In genomic region chr2:74653781-74654535, GRCm38 (mm10) we compare ENCODE assay signal across 29 mouse cellular contexts. TPM values are rescaled to one million over a fixed set of nuclear protein-coding genes. Genes with fewer than 3 reads are reported as not detected.
DNase-seq lines count a peak whose midpoint lies in the region; ATAC-seq and TF ChIP-seq lines count a peak whose summit lies in the region.
"Had no signal": no experiment of that assay in that cellular context is flagged by ENCODE, and none has a peak within 500 bp of the region (broad histone marks: within the 10 kb centered on the region; RNA-seq: fewer than 3 reads in every experiment).

No protein-coding gene starts in this region.

- no peak overlapping the region for H3K4me2 ChIP-seq in hindbrain, embryonic 11.5 days (replicated peaks; ENCODE audit: low read depth, low read length)
- no peak overlapping the region for H3K4me2 ChIP-seq in hindbrain, postnatal 0 days (ENCODE audit: low read depth, low read length)
- H3K4me2 ChIP-seq in neural tube, embryonic 11.5 days (ENCODE audit: low read depth), result no peak overlapping the region
- no peak overlapping the region for H3K4me2 ChIP-seq in neural tube, embryonic 15.5 days
- peak overlapping the region; percentile 70 for H3K4me2 ChIP-seq in limb, embryonic 12.5 days
- H3K4me2 ChIP-seq in forebrain, embryonic 16.5 days (ENCODE audit: low read length), result no peak overlapping the region
- H3K4me2 ChIP-seq: forebrain, embryonic 15.5 days; liver, embryonic 15.5 days; neural tube, embryonic 12.5 days; stomach, embryonic 15.5 days had no signal

- H3K9ac ChIP-seq in hindbrain, embryonic 11.5 days (ENCODE audit: low read depth, low read length), result no peak overlapping the region
- H3K9ac ChIP-seq in hindbrain, postnatal 0 days (replicated peaks; ENCODE audit: low read length), result no peak overlapping the region
- H3K9ac ChIP-seq in neural tube, embryonic 11.5 days (ENCODE audit: low read length), result no peak overlapping the region
- no peak overlapping the region for H3K9ac ChIP-seq in neural tube, embryonic 15.5 days (replicated peaks)
- peak overlapping the region; percentile 93 for H3K9ac ChIP-seq in limb, embryonic 12.5 days (replicated peaks)
- no peak overlapping the region for H3K9ac ChIP-seq in forebrain, embryonic 16.5 days (replicated peaks; ENCODE audit: low read depth, low read length)
- H3K9ac ChIP-seq: forebrain, embryonic 15.5 days; hindbrain, embryonic 15.5 days; liver, embryonic 15.5 days; neural tube, embryonic 12.5 days; stomach, embryonic 15.5 days had no signal

- no peak overlapping the region for H3K27ac ChIP-seq in hindbrain, embryonic 11.5 days (ENCODE audit: low read depth, low read length)
- H3K27ac ChIP-seq in hindbrain, postnatal 0 days, result no peak overlapping the region
- H3K27ac ChIP-seq in neural tube, embryonic 11.5 days (ENCODE audit: low read depth, low read length), result no peak overlapping the region
- no peak overlapping the region for H3K27ac ChIP-seq in neural tube, embryonic 15.5 days (replicated peaks)
- peak overlapping the region; percentile 92 for H3K27ac ChIP-seq in limb, embryonic 12.5 days
- no peak overlapping the region for H3K27ac ChIP-seq in forebrain, embryonic 16.5 days (ENCODE audit: low read length)
- H3K27ac ChIP-seq: forebrain, embryonic 15.5 days; hindbrain, embryonic 15.5 days; liver, embryonic 15.5 days; neural tube, embryonic 12.5 days; stomach, embryonic 15.5 days had no signal

- 11% methylated on average over 17 of the region's 17 CpGs for WGBS in hindbrain, embryonic 11.5 days
- 14% methylated on average over 17 of the region's 17 CpGs for WGBS in hindbrain, postnatal 0 days
- WGBS in neural tube, embryonic 11.5 days, result 11% methylated on average over 17 of the region's 17 CpGs
- 9% methylated on average over 17 of the region's 17 CpGs for WGBS in neural tube, embryonic 15.5 days
- WGBS in limb, embryonic 12.5 days, result 11% methylated on average over 17 of the region's 17 CpGs
- WGBS in forebrain, embryonic 16.5 days, result 9% methylated on average over 17 of the region's 17 CpGs

- H3K4me1 ChIP-seq in hindbrain, embryonic 11.5 days (replicated peaks; ENCODE audit: control insufficient read depth, insufficient read depth, low read length), result peaks cover 5% of the 10 kb centered on the region; the same call in 1 of the 2 replicates
- H3K4me1 ChIP-seq in hindbrain, postnatal 0 days (ENCODE audit: insufficient read depth, low read length), result no peaks in the 10 kb centered on the region
- H3K4me1 ChIP-seq in neural tube, embryonic 11.5 days (ENCODE audit: control insufficient read depth, insufficient read depth, low read length), result 0 out of 2 replicates have a peak, but pooled peaks cover 5% of the 10 kb centered on the region
- peaks cover 9% of the 10 kb centered on the region for H3K4me1 ChIP-seq in neural tube, embryonic 15.5 days
- H3K4me1 ChIP-seq in limb, embryonic 12.5 days (replicated peaks), result peaks cover 40% of the 10 kb centered on the region
- H3K4me1 ChIP-seq in forebrain, embryonic 16.5 days (replicated peaks; ENCODE audit: control insufficient read depth, insufficient read depth, low read length), result peaks cover 7% of the 10 kb centered on the region

- H3K36me3 ChIP-seq in hindbrain, embryonic 11.5 days (ENCODE audit: control insufficient read depth, insufficient read depth, low read length), result no peaks in the 10 kb centered on the region
- H3K36me3 ChIP-seq in hindbrain, postnatal 0 days (ENCODE audit: insufficient read depth, low read length), result no peaks in the 10 kb centered on the region
- no peaks in the 10 kb centered on the region for H3K36me3 ChIP-seq in neural tube, embryonic 11.5 days (ENCODE audit: control insufficient read depth, insufficient read depth, low read length)
- H3K36me3 ChIP-seq in neural tube, embryonic 15.5 days, result no peaks in the 10 kb centered on the region
- H3K36me3 ChIP-seq in limb, embryonic 12.5 days, result 0 out of 2 replicates have a peak, but pooled peaks cover 8% of the 10 kb centered on the region
- no peaks in the 10 kb centered on the region for H3K36me3 ChIP-seq in forebrain, embryonic 16.5 days (ENCODE audit: control insufficient read depth, insufficient read depth)
- H3K36me3 ChIP-seq: forebrain, embryonic 15.5 days; hindbrain, embryonic 15.5 days; liver, embryonic 15.5 days; neural tube, embryonic 12.5 days; stomach, embryonic 15.5 days had no signal

- peak; percentile 56 for DNase-seq in hindbrain, embryonic 11.5 days (ENCODE audit: low spot score)
- no peak for DNase-seq in hindbrain, postnatal 0 days (ENCODE audit: low spot score)
- DNase-seq in neural tube, embryonic 11.5 days (ENCODE audit: low spot score), result peak; percentile 34
- DNase-seq in spleen, postnatal 36 days (ENCODE audit: low spot score in 2 of 2), result no peak
- DNase-seq: cerebellum, adult 9-10 months; gastrocnemius, postnatal 36 days; kidney, adult 18-20 months; kidney, postnatal 36 days; left cerebral cortex, postnatal 4 days; right cerebral cortex, postnatal 14 days; spleen, adult 18-20 months; thymus, adult 18-20 months; thymus, postnatal 4 days had no signal

- TF ChIP-seq CTCF in hindbrain, postnatal 0 days (IDR thresholded peaks at IDR 0.05; ENCODE audit: low read depth), result no peak

- peaks cover 83% of the 10 kb centered on the region for H3K27me3 ChIP-seq in hindbrain, embryonic 11.5 days (ENCODE audit: control insufficient read depth, insufficient read depth, low read length)
- peaks cover 84% of the 10 kb centered on the region for H3K27me3 ChIP-seq in hindbrain, postnatal 0 days (ENCODE audit: insufficient read depth, low read length)
- H3K27me3 ChIP-seq in neural tube, embryonic 11.5 days (ENCODE audit: control insufficient read depth, insufficient read depth, low read length), result peaks cover 89% of the 10 kb centered on the region
- peaks cover 69% of the 10 kb centered on the region for H3K27me3 ChIP-seq in neural tube, embryonic 15.5 days (replicated peaks)
- H3K27me3 ChIP-seq in limb, embryonic 12.5 days, result peaks cover 72% of the 10 kb centered on the region
- H3K27me3 ChIP-seq in forebrain, embryonic 16.5 days (replicated peaks; ENCODE audit: control insufficient read depth, insufficient read depth, low read length), result peaks cover 63% of the 10 kb centered on the region

- no peaks in the 10 kb centered on the region for H3K9me3 ChIP-seq in hindbrain, embryonic 11.5 days (ENCODE audit: control insufficient read depth, low read length)
- H3K9me3 ChIP-seq in hindbrain, postnatal 0 days (ENCODE audit: low read length), result no peaks in the 10 kb centered on the region
- no peaks in the 10 kb centered on the region for H3K9me3 ChIP-seq in neural tube, embryonic 11.5 days (ENCODE audit: control insufficient read depth, low read length)
- no peaks in the 10 kb centered on the region for H3K9me3 ChIP-seq in neural tube, embryonic 15.5 days (replicated peaks)
- H3K9me3 ChIP-seq in limb, embryonic 12.5 days, result no peaks in the 10 kb centered on the region
- H3K9me3 ChIP-seq in forebrain, embryonic 16.5 days (ENCODE audit: control insufficient read depth, low read length), result no peaks in the 10 kb centered on the region
- H3K9me3 ChIP-seq: forebrain, embryonic 15.5 days; hindbrain, embryonic 15.5 days; liver, embryonic 15.5 days; neural tube, embryonic 12.5 days; stomach, embryonic 15.5 days had no signal

- no peak overlapping the region for H3K4me3 ChIP-seq in hindbrain, embryonic 11.5 days (ENCODE audit: low read depth, low read length)
- no peak overlapping the region for H3K4me3 ChIP-seq in hindbrain, postnatal 0 days (ENCODE audit: low read length)
- H3K4me3 ChIP-seq in neural tube, embryonic 11.5 days (ENCODE audit: low read depth, low read length), result no peak overlapping the region
- H3K4me3 ChIP-seq in neural tube, embryonic 15.5 days (replicated peaks), result no peak overlapping the region
- H3K4me3 ChIP-seq in limb, embryonic 12.5 days (replicated peaks), result peak overlapping the region; percentile 57
- H3K4me3 ChIP-seq in forebrain, embryonic 16.5 days (replicated peaks; ENCODE audit: low read length), result no peak overlapping the region
- H3K4me3 ChIP-seq: forebrain, embryonic 15.5 days; hindbrain, embryonic 15.5 days; liver, embryonic 15.5 days; neural tube, embryonic 12.5 days; stomach, embryonic 15.5 days had no signal

- no peak for ATAC-seq in hindbrain, embryonic 11.5 days (ENCODE audit: low FRiP score)
- ATAC-seq in hindbrain, postnatal 0 days, result no peak
- ATAC-seq in neural tube, embryonic 11.5 days (ENCODE audit: insufficient read depth, low FRiP score, low TSS enrichment), result no peak
- no peak for ATAC-seq in neural tube, embryonic 15.5 days (ENCODE audit: low FRiP score)
- ATAC-seq in limb, embryonic 12.5 days (ENCODE audit: insufficient number of reproducible peaks, insufficient read depth, low FRiP score, low TSS enrichment, low read depth), result no peak
- no peak for ATAC-seq in forebrain, embryonic 16.5 days
- ATAC-seq: forebrain, embryonic 15.5 days had no signal

RNA-seq across cellular contexts. Expression of gene Evx2, which starts 5.4 kb away (rescaled TPM):
- polyA plus RNA-seq in hindbrain, embryonic 11.5 days (2014; fragmentation: Nextera tagmentation; extraction: Ambion mirVana), result 1.6 and 2.4 TPM in 2 replicates
- total RNA-seq in hindbrain, postnatal 0 days (2014; rRNA removed), result 4.3 and 9.6 TPM in 2 replicates
- polyA plus RNA-seq in hindbrain, postnatal 0 days (2015; fragmentation: Nextera tagmentation; extraction: Ambion mirVana), result 0.39 and 0.55 TPM in 2 replicates
- 0.54 and 0.69 TPM in 2 replicates for polyA plus RNA-seq in neural tube, embryonic 11.5 days (2014; fragmentation: Nextera tagmentation; extraction: Ambion mirVana)
- 0.23 and 0.42 TPM in 2 replicates for polyA plus RNA-seq in neural tube, embryonic 15.5 days (2015; fragmentation: Nextera tagmentation; extraction: Ambion mirVana)
- 6.8 and 8.3 TPM in 2 replicates for polyA plus RNA-seq in limb, embryonic 12.5 days (2016; fragmentation: Nextera tagmentation; extraction: Ambion mirVana)
- polyA plus RNA-seq in forebrain, embryonic 16.5 days (2015; fragmentation: Nextera tagmentation; extraction: Ambion mirVana), result 0.07 TPM in 1 of 2 replicates, not detected in the other
- total RNA-seq: adrenal gland, adult 18-20 months; adrenal gland, postnatal 4 days; gastrocnemius, postnatal 36 days; heart, adult 8-10 months; left cerebral cortex, adult 18-20 months; left cerebral cortex, postnatal 4 days; megakaryocyte progenitor cell, adult 5-6 weeks had no signal
- polyA plus RNA-seq: forebrain, embryonic 15.5 days; heart, embryonic 16.5 days; liver, embryonic 15.5 days; lung, embryonic 16.5 days; stomach, embryonic 15.5 days had no signal

RNA-seq across cellular contexts. Expression of gene Hoxd13, which starts 14.2 kb away (rescaled TPM):
- polyA plus RNA-seq in hindbrain, embryonic 11.5 days (2014; fragmentation: Nextera tagmentation; extraction: Ambion mirVana), result 0.15 TPM in 1 of 2 replicates, not detected in the other
- total RNA-seq in hindbrain, postnatal 0 days (2014; rRNA removed), result 0.21 TPM in 1 of 2 replicates, not detected in the other
- 0.09 TPM in 1 of 2 replicates, not detected in the other for polyA plus RNA-seq in hindbrain, postnatal 0 days (2015; fragmentation: Nextera tagmentation; extraction: Ambion mirVana)
- 0.41 and 1.0 TPM in 2 replicates for polyA plus RNA-seq in neural tube, embryonic 11.5 days (2014; fragmentation: Nextera tagmentation; extraction: Ambion mirVana)
- 0.14 and 0.20 TPM in 2 replicates for polyA plus RNA-seq in neural tube, embryonic 15.5 days (2015; fragmentation: Nextera tagmentation; extraction: Ambion mirVana)
- 81.8 and 88.0 TPM in 2 replicates for polyA plus RNA-seq in limb, embryonic 12.5 days (2016; fragmentation: Nextera tagmentation; extraction: Ambion mirVana)
- 0.10 TPM in 1 of 2 replicates, not detected in the other for polyA plus RNA-seq in forebrain, embryonic 16.5 days (2015; fragmentation: Nextera tagmentation; extraction: Ambion mirVana)
- total RNA-seq: adrenal gland, adult 18-20 months; adrenal gland, postnatal 4 days; gastrocnemius, postnatal 36 days; heart, adult 8-10 months; left cerebral cortex, adult 18-20 months; left cerebral cortex, postnatal 4 days; megakaryocyte progenitor cell, adult 5-6 weeks; midbrain, postnatal 0 days had no signal
- polyA plus RNA-seq: forebrain, embryonic 15.5 days; heart, embryonic 16.5 days; hindbrain, embryonic 15.5 days; liver, embryonic 15.5 days; lung, embryonic 16.5 days; midbrain, postnatal 0 days; stomach, embryonic 15.5 days had no signal

RNA-seq across cellular contexts. Expression of gene Hoxd12, which starts 20.9 kb away (rescaled TPM):
- not detected in 2 replicates for polyA plus RNA-seq in hindbrain, embryonic 11.5 days (2014; fragmentation: Nextera tagmentation; extraction: Ambion mirVana)
- not detected in 2 replicates for total RNA-seq in hindbrain, postnatal 0 days (2014; rRNA removed)
- polyA plus RNA-seq in hindbrain, postnatal 0 days (2015; fragmentation: Nextera tagmentation; extraction: Ambion mirVana), result not detected in 2 replicates
- 2.1 TPM in 2 replicates for polyA plus RNA-seq in neural tube, embryonic 11.5 days (2014; fragmentation: Nextera tagmentation; extraction: Ambion mirVana)
- polyA plus RNA-seq in neural tube, embryonic 15.5 days (2015; fragmentation: Nextera tagmentation; extraction: Ambion mirVana), result 0.38 and 0.43 TPM in 2 replicates
- polyA plus RNA-seq in limb, embryonic 12.5 days (2016; fragmentation: Nextera tagmentation; extraction: Ambion mirVana), result 113 and 130 TPM in 2 replicates
- polyA plus RNA-seq in forebrain, embryonic 16.5 days (2015; fragmentation: Nextera tagmentation; extraction: Ambion mirVana), result not detected in 2 replicates
- total RNA-seq: adrenal gland, adult 18-20 months; adrenal gland, postnatal 4 days; gastrocnemius, postnatal 36 days; heart, adult 8-10 months; left cerebral cortex, adult 18-20 months; left cerebral cortex, postnatal 4 days; megakaryocyte progenitor cell, adult 5-6 weeks; midbrain, postnatal 0 days had no signal
- polyA plus RNA-seq: forebrain, embryonic 15.5 days; heart, embryonic 16.5 days; hindbrain, embryonic 15.5 days; liver, embryonic 15.5 days; lung, embryonic 16.5 days; midbrain, postnatal 0 days had no signal

RNA-seq across cellular contexts. Expression of gene Hoxd11, which starts 25.4 kb away (rescaled TPM):
- not detected in 2 replicates for polyA plus RNA-seq in hindbrain, embryonic 11.5 days (2014; fragmentation: Nextera tagmentation; extraction: Ambion mirVana)
- total RNA-seq in hindbrain, postnatal 0 days (2014; rRNA removed), result not detected in 2 replicates
- polyA plus RNA-seq in hindbrain, postnatal 0 days (2015; fragmentation: Nextera tagmentation; extraction: Ambion mirVana), result not detected in 2 replicates
- 8.1 and 8.5 TPM in 2 replicates for polyA plus RNA-seq in neural tube, embryonic 11.5 days (2014; fragmentation: Nextera tagmentation; extraction: Ambion mirVana)
- polyA plus RNA-seq in neural tube, embryonic 15.5 days (2015; fragmentation: Nextera tagmentation; extraction: Ambion mirVana), result 4.1 and 9.2 TPM in 2 replicates
- 55.4 and 62.0 TPM in 2 replicates for polyA plus RNA-seq in limb, embryonic 12.5 days (2016; fragmentation: Nextera tagmentation; extraction: Ambion mirVana)
- polyA plus RNA-seq in forebrain, embryonic 16.5 days (2015; fragmentation: Nextera tagmentation; extraction: Ambion mirVana), result not detected in 2 replicates
- total RNA-seq: adrenal gland, adult 18-20 months; gastrocnemius, postnatal 36 days; heart, adult 8-10 months; left cerebral cortex, adult 18-20 months; left cerebral cortex, postnatal 4 days; megakaryocyte progenitor cell, adult 5-6 weeks; midbrain, postnatal 0 days had no signal
- polyA plus RNA-seq: forebrain, embryonic 15.5 days; heart, embryonic 16.5 days; hindbrain, embryonic 15.5 days; liver, embryonic 15.5 days; lung, embryonic 16.5 days; midbrain, postnatal 0 days had no signal

RNA-seq across cellular contexts. Expression of gene Hoxd10, which starts 37.8 kb away (rescaled TPM):
- polyA plus RNA-seq in hindbrain, embryonic 11.5 days (2014; fragmentation: Nextera tagmentation; extraction: Ambion mirVana), result 0.13 TPM in 1 of 2 replicates, not detected in the other
- not detected in 2 replicates for total RNA-seq in hindbrain, postnatal 0 days (2014; rRNA removed)
- not detected in 2 replicates for polyA plus RNA-seq in hindbrain, postnatal 0 days (2015; fragmentation: Nextera tagmentation; extraction: Ambion mirVana)
- 28.1 and 29.3 TPM in 2 replicates for polyA plus RNA-seq in neural tube, embryonic 11.5 days (2014; fragmentation: Nextera tagmentation; extraction: Ambion mirVana)
- 61.8 and 83.6 TPM in 2 replicates for polyA plus RNA-seq in neural tube, embryonic 15.5 days (2015; fragmentation: Nextera tagmentation; extraction: Ambion mirVana)
- 39.5 and 42.0 TPM in 2 replicates for polyA plus RNA-seq in limb, embryonic 12.5 days (2016; fragmentation: Nextera tagmentation; extraction: Ambion mirVana)
- not detected in 2 replicates for polyA plus RNA-seq in forebrain, embryonic 16.5 days (2015; fragmentation: Nextera tagmentation; extraction: Ambion mirVana)
- total RNA-seq: adrenal gland, adult 18-20 months; left cerebral cortex, adult 18-20 months; left cerebral cortex, postnatal 4 days; megakaryocyte progenitor cell, adult 5-6 weeks had no signal
- polyA plus RNA-seq: forebrain, embryonic 15.5 days; heart, embryonic 16.5 days; hindbrain, embryonic 15.5 days; liver, embryonic 15.5 days; midbrain, postnatal 0 days had no signal

Comparison
In these comparisons a context has a peak if more than half of its experiments do, and no peak if none do; other contexts are left out.
1. DNase-seq: peak in hindbrain, embryonic 11.5 days (single experiment) and neural tube, embryonic 11.5 days (single experiment); none in hindbrain, postnatal 0 days (single experiment) and spleen, postnatal 36 days (0 of 2).
2. RNA of gene Hoxd13, which starts 14.2 kb away (polyA plus RNA-seq): 81.8 to 88.0 TPM in limb, embryonic 12.5 days; 0.41 to 1.0 TPM in neural tube, embryonic 11.5 days, 0.14 to 0.20 TPM in neural tube, embryonic 15.5 days, 0.15 TPM in hindbrain, embryonic 11.5 days, 0.09 TPM in hindbrain, postnatal 0 days and 0.10 TPM in forebrain, embryonic 16.5 days; every median in the first group is over 10 times any median in the second.
3. RNA of gene Hoxd12, which starts 20.9 kb away (polyA plus RNA-seq): 113 to 130 TPM in limb, embryonic 12.5 days; 2.1 TPM in neural tube, embryonic 11.5 days, 0.38 to 0.43 TPM in neural tube, embryonic 15.5 days, not detected in hindbrain, embryonic 11.5 days, not detected in hindbrain, postnatal 0 days and not detected in forebrain, embryonic 16.5 days; every median in the first group is over 10 times any median in the second.